Mouse (Mus musculus): ENCODE results near the gene Nrap. TPM values are rescaled to one million over a fixed set of nuclear protein-coding genes. Genes with fewer than 3 reads are reported as not detected.
A peak's percentile ranks its signal among the peaks of the same experiment; 100 is the strongest.

The Nrap gene
- polyA plus RNA-seq (2014; fragmentation: Nextera tagmentation; extraction: Ambion mirVana), result 0.21 TPM in 2 replicates

- Histone ChIP-seq H3K4me1 (ENCODE audit: control insufficient read depth, insufficient read depth, low read length) (no peaks in the 10 kb centered on the region), H3K9me3 (ENCODE audit: control insufficient read depth, low read length) (no peaks in the 10 kb centered on the region), H3K4me2 (ENCODE audit: low read depth, severe bottlenecking) (no peak within 1 kb of the TSS), H3K27me3 (ENCODE audit: control insufficient read depth, insufficient read depth, low read length) (no peaks in the 10 kb centered on the region), H3K9ac (ENCODE audit: low read length) (no peak within 1 kb of the TSS), H3K4me3 (ENCODE audit: low read depth, low read length) (no peak within 1 kb of the TSS), H3K27ac (replicated peaks; ENCODE audit: low read depth, low read length) (no peak within 1 kb of the TSS), H3K36me3 (ENCODE audit: control insufficient read depth, insufficient read depth, low read length) (no peaks in the 10 kb centered on the region)
- DNase-seq (ENCODE audit: low spot score), result no peak
- ATAC-seq (ENCODE audit: insufficient number of reproducible peaks, low FRiP score, low TSS enrichment, low read depth), result no peak
- 86% methylated on average over 11 of the region's 11 CpGs for WGBS
These were observed at the start of gene Nrap for GRCm38 (mm10) chr19:56389879-56390278. Nrap (minus strand) TSS chr19:56390037.

- ATAC-seq (ENCODE audit: insufficient number of reproducible peaks, low FRiP score, low TSS enrichment, low read depth) (no peak), DNase-seq (ENCODE audit: low spot score) (no peak)
- Histone ChIP-seq H3K4me1 (ENCODE audit: control insufficient read depth, insufficient read depth, low read length) (no peaks in the 10 kb centered on the region), H3K9ac (ENCODE audit: low read length) (no peak overlapping the region), H3K27ac (replicated peaks; ENCODE audit: low read depth, low read length) (no peak overlapping the region), H3K4me2 (ENCODE audit: low read depth, severe bottlenecking) (no peak overlapping the region), H3K36me3 (ENCODE audit: control insufficient read depth, insufficient read depth, low read length) (peaks cover 4% of the 10 kb centered on the region; the same call in 1 of the 2 replicates), H3K9me3 (ENCODE audit: control insufficient read depth, low read length) (no peaks in the 10 kb centered on the region), H3K27me3 (ENCODE audit: control insufficient read depth, insufficient read depth, low read length) (no peaks in the 10 kb centered on the region), H3K4me3 (ENCODE audit: low read depth, low read length) (no peak overlapping the region)
- 92% methylated on average over 6 of the region's 6 CpGs for WGBS
These were observed 49.2 kb upstream of the Nrap start for GRCm38 (mm10) chr19:56439072-56439434.

GRCm38 (mm10) chr19:56438357-56439071 is 48.7 kb upstream of the Nrap start:
- Histone ChIP-seq H3K36me3 (ENCODE audit: control insufficient read depth, insufficient read depth, low read length) (peaks cover 4% of the 10 kb centered on the region; the same call in 1 of the 2 replicates), H3K4me1 (ENCODE audit: control insufficient read depth, insufficient read depth, low read length) (no peaks in the 10 kb centered on the region)
- ATAC-seq (ENCODE audit: insufficient number of reproducible peaks, low FRiP score, low TSS enrichment, low read depth), result no peak

GRCm38 (mm10) chr19:56436380-56436779 is 46.5 kb upstream of the Nrap start:
- Histone ChIP-seq H3K4me2 (ENCODE audit: low read depth, severe bottlenecking) (no peak overlapping the region), H3K4me3 (ENCODE audit: low read depth, low read length) (no peak overlapping the region), H3K9ac (ENCODE audit: low read length) (no peak overlapping the region), H3K4me1 (ENCODE audit: control insufficient read depth, insufficient read depth, low read length) (no peaks in the 10 kb centered on the region), H3K27ac (replicated peaks; ENCODE audit: low read depth, low read length) (no peak overlapping the region), H3K27me3 (ENCODE audit: control insufficient read depth, insufficient read depth, low read length) (no peaks in the 10 kb centered on the region), H3K36me3 (ENCODE audit: control insufficient read depth, insufficient read depth, low read length) (peaks cover 4% of the 10 kb centered on the region; the same call in 1 of the 2 replicates), H3K9me3 (ENCODE audit: control insufficient read depth, low read length) (no peaks in the 10 kb centered on the region)
- ATAC-seq (ENCODE audit: insufficient number of reproducible peaks, low FRiP score, low TSS enrichment, low read depth) (no peak), DNase-seq (ENCODE audit: low spot score) (no peak)
- WGBS, result 92% methylated on average over 13 of the region's 13 CpGs

More at GRCm38 (mm10) chr19:56438357-56439071, 48.7 kb upstream of the Nrap start:
- Histone ChIP-seq H3K4me3 (ENCODE audit: low read depth, low read length) (no peak overlapping the region), H3K27ac (replicated peaks; ENCODE audit: low read depth, low read length) (no peak overlapping the region), H3K4me2 (ENCODE audit: low read depth, severe bottlenecking) (no peak overlapping the region), H3K27me3 (ENCODE audit: control insufficient read depth, insufficient read depth, low read length) (no peaks in the 10 kb centered on the region), H3K9me3 (ENCODE audit: control insufficient read depth, low read length) (no peaks in the 10 kb centered on the region), H3K9ac (ENCODE audit: low read length) (no peak overlapping the region)
- 87% methylated on average over 7 of the region's 7 CpGs for WGBS
- no peak for DNase-seq (ENCODE audit: low spot score)

GRCm38 (mm10) chr19:56433581-56433980 is 43.7 kb upstream of the Nrap start:
- Histone ChIP-seq H3K9me3 (ENCODE audit: control insufficient read depth, low read length) (no peaks in the 10 kb centered on the region), H3K4me1 (ENCODE audit: control insufficient read depth, insufficient read depth, low read length) (no peaks in the 10 kb centered on the region), H3K4me3 (ENCODE audit: low read depth, low read length) (no peak overlapping the region), H3K27ac (replicated peaks; ENCODE audit: low read depth, low read length) (no peak overlapping the region), H3K4me2 (ENCODE audit: low read depth, severe bottlenecking) (no peak overlapping the region), H3K27me3 (ENCODE audit: control insufficient read depth, insufficient read depth, low read length) (no peaks in the 10 kb centered on the region), H3K36me3 (ENCODE audit: control insufficient read depth, insufficient read depth, low read length) (peaks cover 4% of the 10 kb centered on the region; the same call in 1 of the 2 replicates), H3K9ac (ENCODE audit: low read length) (no peak overlapping the region)
- ATAC-seq (ENCODE audit: insufficient number of reproducible peaks, low FRiP score, low TSS enrichment, low read depth) (no peak), DNase-seq (ENCODE audit: low spot score) (no peak)
- WGBS, result 86% methylated on average over 7 of the region's 7 CpGs

GRCm38 (mm10) chr19:56432706-56433105 is 42.9 kb upstream of the Nrap start:
- no peak for DNase-seq (ENCODE audit: low spot score)
- H3K4me3 ChIP-seq (ENCODE audit: low read depth, low read length), result no peak overlapping the region
- H3K9me3 ChIP-seq (ENCODE audit: control insufficient read depth, low read length), result no peaks in the 10 kb centered on the region
- H3K27ac ChIP-seq (replicated peaks; ENCODE audit: low read depth, low read length), result no peak overlapping the region
- H3K36me3 ChIP-seq (ENCODE audit: control insufficient read depth, insufficient read depth, low read length), result peaks cover 4% of the 10 kb centered on the region; the same call in 1 of the 2 replicates
- no peak overlapping the region for H3K4me2 ChIP-seq (ENCODE audit: low read depth, severe bottlenecking)
- H3K9ac ChIP-seq (ENCODE audit: low read length), result no peak overlapping the region
- H3K27me3 ChIP-seq (ENCODE audit: control insufficient read depth, insufficient read depth, low read length), result no peaks in the 10 kb centered on the region
- H3K4me1 ChIP-seq (ENCODE audit: control insufficient read depth, insufficient read depth, low read length), result no peaks in the 10 kb centered on the region
- 86% methylated on average over 10 of the region's 10 CpGs for WGBS
- ATAC-seq (ENCODE audit: insufficient number of reproducible peaks, low FRiP score, low TSS enrichment, low read depth), result no peak

- no peak overlapping the region for H3K27ac ChIP-seq (replicated peaks; ENCODE audit: low read depth, low read length)
- H3K36me3 ChIP-seq (ENCODE audit: control insufficient read depth, insufficient read depth, low read length), result peaks cover 2% of the 10 kb centered on the region; the same call in 1 of the 2 replicates
- 66% methylated on average over 8 of the region's 8 CpGs for WGBS
- H3K27me3 ChIP-seq (ENCODE audit: control insufficient read depth, insufficient read depth, low read length), result no peaks in the 10 kb centered on the region
- no peaks in the 10 kb centered on the region for H3K4me1 ChIP-seq (ENCODE audit: control insufficient read depth, insufficient read depth, low read length)
- DNase-seq (ENCODE audit: low spot score), result peak; percentile 43
- no peak overlapping the region for H3K4me3 ChIP-seq (ENCODE audit: low read depth, low read length)
- H3K9ac ChIP-seq (ENCODE audit: low read length), result no peak overlapping the region
- H3K4me2 ChIP-seq (ENCODE audit: low read depth, severe bottlenecking), result no peak overlapping the region
- no peak for ATAC-seq (ENCODE audit: insufficient number of reproducible peaks, low FRiP score, low TSS enrichment, low read depth)
- no peaks in the 10 kb centered on the region for H3K9me3 ChIP-seq (ENCODE audit: control insufficient read depth, low read length)
These were observed 40.5 kb upstream of the Nrap start for GRCm38 (mm10) chr19:56430369-56430768.

- ATAC-seq (ENCODE audit: insufficient number of reproducible peaks, low FRiP score, low TSS enrichment, low read depth), result no peak
- Histone ChIP-seq H3K9ac (ENCODE audit: low read length) (no peak overlapping the region), H3K36me3 (ENCODE audit: control insufficient read depth, insufficient read depth, low read length) (no peaks in the 10 kb centered on the region), H3K4me1 (ENCODE audit: control insufficient read depth, insufficient read depth, low read length) (peaks cover 9% of the 10 kb centered on the region), H3K4me3 (ENCODE audit: low read depth, low read length) (no peak overlapping the region), H3K4me2 (ENCODE audit: low read depth, severe bottlenecking) (no peak overlapping the region), H3K9me3 (ENCODE audit: control insufficient read depth, low read length) (no peaks in the 10 kb centered on the region), H3K27ac (replicated peaks; ENCODE audit: low read depth, low read length) (no peak overlapping the region), H3K27me3 (ENCODE audit: control insufficient read depth, insufficient read depth, low read length) (no peaks in the 10 kb centered on the region)
- no peak for DNase-seq (ENCODE audit: low spot score)
- WGBS, result 77% methylated on average over 9 of the region's 9 CpGs
These were observed 35.7 kb upstream of the Nrap start for GRCm38 (mm10) chr19:56425492-56425891.
